Mouse (Mus musculus) heart, postnatal 0 days (tissue): ENCODE measurements at regions not wholly inside any gene's neighbourhood (a gene's known extent, or its start where the extent isn't known, plus 50 kb on each side); places are given as distances from the start of the nearest gene placed in this dataset.

Source experiments
- ATAC-seq: fragments of 200-750 bp; cut with Nextera tagmentation; 2 replicates; pipeline ENCODE4 v1.8.0; 2017; ENCODE audit warnings: low read depth, moderate number of reproducible peaks, moderate library complexity; ENCODE audit not compliant: insufficient read depth
- DNase-seq: peaks from one replicate; pipeline ENCODE4 v3.0.0-alpha.2; 2016; ENCODE audit warnings: low spot score
- H3K27ac ChIP-seq: fragments of 300-500 bp; sonication (generic); 2 replicates; pipeline ENCODE4 v1.5.1; 2014; ENCODE audit warnings: low read depth, mild to moderate bottlenecking
- H3K27me3 ChIP-seq: fragments of 300-500 bp; sonication (generic); 2 replicates; pipeline ENCODE4 v1.6.1; 2014; ENCODE audit warnings: low read length, mixed read lengths; ENCODE audit not compliant: control insufficient read depth, insufficient read depth
- H3K36me3 ChIP-seq: fragments of 300-500 bp; sonication (generic); replicated peaks from 2 replicates; pipeline ENCODE4 v1.6.1; 2014; ENCODE audit warnings: low read length, mixed read lengths; ENCODE audit not compliant: control insufficient read depth, insufficient read depth
- H3K4me1 ChIP-seq: fragments of 300-500 bp; sonication (generic); 2 replicates; pipeline ENCODE4 v1.6.1; 2014; ENCODE audit warnings: antibody characterized with exemption; ENCODE audit not compliant: control insufficient read depth, insufficient read depth
- H3K4me2 ChIP-seq: fragments of 300-500 bp; sonication (generic); 2 replicates; pipeline ENCODE4 v1.6.1; 2014; ENCODE audit warnings: low read depth, mild to moderate bottlenecking, low read length, moderate library complexity
- H3K4me3 ChIP-seq: fragments of 300-500 bp; sonication (generic); 2 replicates; pipeline ENCODE4 v1.5.1; 2014; ENCODE audit warnings: low read depth, low read length
- H3K9ac ChIP-seq: fragments of 300-500 bp; sonication (generic); replicated peaks from 2 replicates; pipeline ENCODE4 v1.6.1; 2014; ENCODE audit warnings: low read depth, low read length, mixed read lengths
- H3K9me3 ChIP-seq: fragments of 300-500 bp; sonication (generic); replicated peaks from 2 replicates; pipeline ENCODE4 v1.6.1; 2016; ENCODE audit warnings: low read length; ENCODE audit not compliant: control insufficient read depth
- CTCF ChIP-seq: IDR thresholded peaks from 2 replicates; pipeline ENCODE4 v1.5.1; 2016; ENCODE audit warnings: antibody characterized with exemption, control low read depth, low read depth
- EP300 ChIP-seq: IDR thresholded peaks from 2 replicates; pipeline ENCODE4 v1.6.1; 2016; ENCODE audit warnings: antibody characterized with exemption, low read depth
- WGBS: fragments of 180-500 bp; shearing (Covaris S2); extraction: QIAGEN DNeasy Blood & Tissue Kit; methylation state at CpG from one replicate; pipeline ENCODE4 v1.1.7; 2014; 5-methylcytosine and 5-hydroxymethylcytosine counted together

DNA sequence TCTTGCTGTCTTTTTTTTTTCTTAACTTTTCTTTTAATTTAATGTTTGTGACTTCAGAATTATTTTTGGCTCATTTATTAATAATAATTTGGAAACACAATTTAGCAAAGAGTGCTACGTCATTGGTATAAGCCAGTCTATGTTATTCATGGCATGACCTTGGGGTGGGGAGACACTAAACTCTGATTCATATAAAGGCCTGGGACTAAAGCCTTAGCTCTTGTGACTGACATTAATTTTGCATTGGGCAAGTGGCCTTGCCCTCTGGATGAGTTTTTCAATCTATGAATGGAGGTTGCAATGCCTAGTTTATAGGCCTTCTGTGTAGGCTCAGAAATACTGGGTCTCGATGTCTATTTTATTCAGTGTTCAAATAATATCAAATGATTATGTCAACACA is 169.8 kb upstream of the Nlrp1b start:
- Histone ChIP-seq H3K9me3 (no peaks in the 10 kb centered on the region), H3K36me3 (no peaks in the 10 kb centered on the region), H3K4me1 (no peaks in the 10 kb centered on the region), H3K4me3 (no peak overlapping the region), H3K27me3 (no peaks in the 10 kb centered on the region), H3K4me2 (no peak overlapping the region), H3K27ac (no peak overlapping the region), H3K9ac (no peak overlapping the region)
- ATAC-seq (no peak), DNase-seq (no peak)
- WGBS: 75% methylated on average over 2 of the region's 2 CpGs
- TF ChIP-seq CTCF: no peak
- no peak for TF ChIP-seq EP300

DNA sequence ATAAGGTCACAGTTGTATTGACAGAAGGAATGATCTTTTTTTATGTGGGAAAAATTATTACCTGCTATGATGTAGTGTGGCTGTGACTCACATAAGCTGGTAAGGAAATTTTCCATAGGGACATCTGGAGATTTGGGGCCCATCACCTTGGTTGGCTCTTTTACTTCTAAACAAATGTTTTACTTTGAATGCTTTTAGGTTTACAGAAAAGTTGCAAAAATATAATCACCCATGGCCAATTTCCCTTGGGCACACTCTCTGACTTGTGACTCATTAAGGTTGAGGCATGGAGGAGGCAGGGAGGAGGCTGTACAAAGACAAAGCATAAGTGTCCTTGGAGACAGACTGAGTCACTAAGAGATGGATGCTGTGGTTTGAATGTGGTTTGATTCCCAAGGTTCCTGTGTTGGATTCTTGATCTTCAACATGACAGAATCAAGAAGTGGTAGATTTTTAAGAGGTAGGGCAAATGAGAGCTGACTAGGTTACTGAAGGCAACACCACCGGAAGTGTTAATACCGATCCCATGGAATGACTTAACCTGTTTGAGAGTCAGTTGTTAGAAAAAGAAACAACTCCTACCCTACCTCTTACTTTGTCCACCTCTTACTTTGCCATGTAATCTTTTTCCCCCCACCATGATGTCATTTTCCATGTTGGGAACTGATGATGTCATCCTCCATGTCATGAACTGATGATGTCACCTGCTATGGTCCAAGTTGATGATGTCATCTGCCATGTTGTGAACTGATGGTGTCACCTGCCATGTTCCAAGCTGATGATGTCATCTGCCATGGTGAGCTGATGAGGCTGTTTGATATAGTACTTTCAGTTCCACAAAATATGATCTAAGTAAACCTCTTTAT is 171.1 kb upstream of the Nlrp1b start:
- Histone ChIP-seq H3K4me3 (no peak overlapping the region), H3K9me3 (no peaks in the 10 kb centered on the region), H3K4me2 (no peak overlapping the region), H3K9ac (no peak overlapping the region), H3K36me3 (no peaks in the 10 kb centered on the region), H3K27me3 (no peaks in the 10 kb centered on the region), H3K27ac (no peak overlapping the region), H3K4me1 (no peaks in the 10 kb centered on the region)
- TF ChIP-seq CTCF: no peak
- TF ChIP-seq EP300: no peak
- DNase-seq (no peak), ATAC-seq (no peak)
- WGBS: 89% methylated on average over 2 of the region's 2 CpGs

DNA sequence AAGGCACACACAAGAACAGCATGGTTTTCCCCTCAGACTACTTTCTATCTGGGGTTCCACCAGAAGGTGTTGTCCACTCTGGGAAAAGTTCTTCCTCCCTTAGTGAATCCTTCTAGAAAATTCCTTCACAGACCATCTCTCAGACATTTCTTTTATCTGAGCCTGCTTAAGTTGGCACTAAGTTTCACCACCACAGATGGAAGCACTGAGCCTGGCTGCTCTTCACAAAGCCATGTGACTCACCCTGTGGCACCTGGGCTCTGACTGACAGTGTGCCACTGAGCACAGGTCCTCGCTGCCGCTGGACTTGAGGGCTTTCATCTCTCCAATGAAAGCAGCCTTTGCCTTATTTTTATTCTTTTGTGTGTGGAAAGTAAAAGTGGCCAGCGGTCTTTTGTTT is 173.8 kb upstream of the Nlrp1b start:
- no peak overlapping the region for H3K4me3 ChIP-seq
- TF ChIP-seq CTCF (no peak), EP300 (no peak)
- DNase-seq: no peak
- no peaks in the 10 kb centered on the region for H3K36me3 ChIP-seq
- H3K9ac ChIP-seq: no peak overlapping the region
- WGBS: 79% methylated on average over 3 of the region's 3 CpGs
- no peaks in the 10 kb centered on the region for H3K4me1 ChIP-seq
- no peak overlapping the region for H3K27ac ChIP-seq
- H3K27me3 ChIP-seq: no peaks in the 10 kb centered on the region
- H3K4me2 ChIP-seq: no peak overlapping the region
- H3K9me3 ChIP-seq: no peaks in the 10 kb centered on the region
- ATAC-seq: no peak

DNA sequence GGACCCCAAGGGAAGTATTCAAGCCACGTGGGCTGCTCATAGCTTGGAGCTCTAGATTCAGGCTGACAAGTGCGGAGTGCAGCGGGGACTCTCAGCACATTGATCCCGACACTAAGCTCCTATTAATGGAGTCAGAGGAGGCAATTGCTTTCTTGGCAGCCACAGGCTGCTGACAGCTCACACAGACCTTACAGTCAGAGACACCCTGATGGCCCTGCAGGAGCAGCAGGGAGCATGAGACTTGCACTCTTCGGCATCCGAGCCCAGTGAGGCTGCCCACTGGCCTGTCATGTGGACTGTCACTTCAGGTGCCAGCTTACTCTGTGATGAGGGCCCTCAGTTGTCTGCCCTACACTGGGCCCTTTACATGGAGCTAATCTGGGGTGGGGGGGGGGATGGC is 176.5 kb upstream of the Nlrp1b start:
- no peak overlapping the region for H3K9ac ChIP-seq
- TF ChIP-seq CTCF (no peak), EP300 (no peak)
- no peak overlapping the region for H3K4me3 ChIP-seq
- H3K27me3 ChIP-seq: no peaks in the 10 kb centered on the region
- H3K27ac ChIP-seq: no peak overlapping the region
- H3K36me3 ChIP-seq: no peaks in the 10 kb centered on the region
- 57% methylated on average over 6 of the region's 6 CpGs for WGBS
- H3K4me2 ChIP-seq: no peak overlapping the region
- no peaks in the 10 kb centered on the region for H3K9me3 ChIP-seq
- no peak for ATAC-seq
- DNase-seq: no peak
- H3K4me1 ChIP-seq: no peaks in the 10 kb centered on the region

DNA sequence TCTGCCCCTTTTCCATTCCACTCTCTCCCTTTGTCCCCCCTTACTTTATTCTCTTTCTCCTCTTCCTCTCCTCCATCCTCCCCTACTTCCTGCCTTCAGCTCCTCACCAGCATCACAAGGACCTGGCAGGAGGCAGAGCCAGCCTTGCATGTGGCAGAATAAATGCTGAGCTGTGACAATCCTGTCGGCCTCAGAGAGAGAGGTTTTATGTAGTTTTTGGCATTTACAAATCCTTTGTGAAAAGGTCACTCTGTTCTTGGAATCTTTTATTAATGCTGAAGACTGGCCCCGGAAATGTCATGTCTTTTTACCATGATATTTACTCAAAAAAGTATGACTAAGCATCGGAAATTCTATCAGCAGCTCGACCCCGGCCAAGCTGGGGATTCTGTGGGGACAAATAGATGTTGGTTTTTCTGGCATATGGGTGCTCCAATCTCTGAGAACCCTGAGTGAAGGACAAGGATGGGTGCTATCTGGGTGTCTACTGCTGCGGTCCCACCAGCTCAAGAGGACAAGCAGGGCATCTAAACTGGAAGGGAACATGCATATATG is 178.8 kb upstream of the Nlrp1b start:
- Histone ChIP-seq H3K27ac (no peak overlapping the region), H3K4me3 (no peak overlapping the region), H3K27me3 (no peaks in the 10 kb centered on the region), H3K4me2 (no peak overlapping the region), H3K4me1 (no peaks in the 10 kb centered on the region), H3K9ac (no peak overlapping the region), H3K9me3 (no peaks in the 10 kb centered on the region), H3K36me3 (no peaks in the 10 kb centered on the region)
- no peak for DNase-seq
- no peak for TF ChIP-seq CTCF
- TF ChIP-seq EP300: no peak
- WGBS: 75% methylated on average over 6 of the region's 6 CpGs
- ATAC-seq: no peak

GRCm38 (mm10) chr11:71410582-71410981 is 180.0 kb upstream of the Nlrp1b start:
- H3K4me3 ChIP-seq: no peak overlapping the region
- WGBS: 78% methylated on average over 3 of the region's 3 CpGs
- H3K9ac ChIP-seq: no peak overlapping the region
- H3K9me3 ChIP-seq: no peaks in the 10 kb centered on the region
- no peaks in the 10 kb centered on the region for H3K36me3 ChIP-seq
- no peaks in the 10 kb centered on the region for H3K4me1 ChIP-seq
- ATAC-seq (no peak), DNase-seq (no peak)
- H3K27me3 ChIP-seq: no peaks in the 10 kb centered on the region
- no peak overlapping the region for H3K4me2 ChIP-seq
- H3K27ac ChIP-seq: no peak overlapping the region
- TF ChIP-seq CTCF: no peak
- TF ChIP-seq EP300: no peak
